In genomic region chr11:65366677-65367370, GRCm38 (mm10) we compare ENCODE assay signal across 10 mouse cellular contexts.
DNase-seq lines count a peak whose midpoint lies in the region; ATAC-seq and TF ChIP-seq lines count a peak whose summit lies in the region.
"Had no signal": no experiment of that assay in that cellular context is flagged by ENCODE, and none has a peak within 500 bp of the region (broad histone marks: within the 10 kb centered on the region; RNA-seq: fewer than 3 reads in every experiment).

No protein-coding gene starts in this region.

- intact Hi-C loops in gastrocnemius, adult 2 months (cut with DNase I), result no loop called here

- H3K4me1 ChIP-seq in kidney, embryonic 16.5 days (ENCODE audit: insufficient read depth, low read length), result no peaks in the 10 kb centered on the region
- no peaks in the 10 kb centered on the region for H3K4me1 ChIP-seq in hindbrain, embryonic 16.5 days (ENCODE audit: control insufficient read depth, insufficient read depth, low read depth, low read length)

- H3K27me3 ChIP-seq in kidney, embryonic 16.5 days (ENCODE audit: insufficient read depth, low read length), result no peaks in the 10 kb centered on the region
- no peaks in the 10 kb centered on the region for H3K27me3 ChIP-seq in hindbrain, embryonic 16.5 days (replicated peaks; ENCODE audit: control insufficient read depth, insufficient read depth, low read length)

- no peaks in the 10 kb centered on the region for H3K36me3 ChIP-seq in kidney, embryonic 16.5 days (ENCODE audit: insufficient read depth, low read length)
- H3K36me3 ChIP-seq in hindbrain, embryonic 16.5 days (ENCODE audit: control insufficient read depth, insufficient read depth, low read length), result no peaks in the 10 kb centered on the region

- H3K9me3 ChIP-seq in kidney, embryonic 16.5 days (ENCODE audit: low read length), result no peaks in the 10 kb centered on the region; the same call in 1 of the 2 replicates
- no peaks in the 10 kb centered on the region for H3K9me3 ChIP-seq in hindbrain, embryonic 16.5 days (ENCODE audit: control insufficient read depth, low read length)

- H3K9ac ChIP-seq in kidney, embryonic 16.5 days (replicated peaks; ENCODE audit: low read length), result no peak overlapping the region
- no peak overlapping the region for H3K9ac ChIP-seq in hindbrain, embryonic 16.5 days (ENCODE audit: low read depth, low read length)

- H3K4me2 ChIP-seq in kidney, embryonic 16.5 days (replicated peaks; ENCODE audit: low read depth, low read length), result no peak overlapping the region
- no peak overlapping the region for H3K4me2 ChIP-seq in hindbrain, embryonic 16.5 days (ENCODE audit: low read length)

- no peak for TF ChIP-seq CTCF in gastrocnemius, adult 2 months (IDR thresholded peaks at IDR 0.05)

- no peak overlapping the region for H3K4me3 ChIP-seq in gastrocnemius, adult 2 months
- no peak overlapping the region for H3K4me3 ChIP-seq in kidney, embryonic 16.5 days (ENCODE audit: low read length)
- no peak overlapping the region for H3K4me3 ChIP-seq in hindbrain, embryonic 16.5 days (ENCODE audit: low read length)
- H3K4me3 ChIP-seq: left cerebral cortex, adult 2 months had no signal

- 46% methylated on average over 8 of the region's 8 CpGs for WGBS in kidney, embryonic 16.5 days
- WGBS in hindbrain, embryonic 16.5 days, result 78% methylated on average over 8 of the region's 8 CpGs

- DNase-seq in gastrocnemius, adult 2 months, result no peak
- DNase-seq in gastrocnemius, postnatal 10 days, result no peak
- DNase-seq in heart, adult 8-10 months (ENCODE audit: low spot score), result peak; percentile 31
- peak; percentile 30 to 50 for DNase-seq in lung, postnatal 4 days
- DNase-seq in spleen, postnatal 10 days (ENCODE audit: low spot score in 2 of 2), result no peak
- DNase-seq in thymus, postnatal 14 days, result no peak

- H3K27ac ChIP-seq in gastrocnemius, adult 2 months, result peak overlapping the region; percentile 0; the same call in 1 of the 2 replicates
- peak overlapping the region; percentile 35 for H3K27ac ChIP-seq in kidney, embryonic 16.5 days (ENCODE audit: low read length)
- H3K27ac ChIP-seq in hindbrain, embryonic 16.5 days (ENCODE audit: low read depth, low read length), result no peak overlapping the region

- 0 out of 2 replicates have a peak, but pooled peaks have one; percentile 42 for ATAC-seq in kidney, embryonic 16.5 days (ENCODE audit: low FRiP score, low TSS enrichment)
- no peak for ATAC-seq in hindbrain, embryonic 16.5 days
- ATAC-seq: CD4-positive, CD25-positive, alpha-beta regulatory T cell, adult 4 months had no signal

Comparison
In these comparisons a context has a peak if more than half of its experiments do, and no peak if none do; other contexts are left out.
1. DNase-seq: peak in heart, adult 8-10 months (single experiment) and lung, postnatal 4 days (2 of 2); none in gastrocnemius, adult 2 months (single experiment), gastrocnemius, postnatal 10 days (single experiment), spleen, postnatal 10 days (0 of 2) and thymus, postnatal 14 days (single experiment).